Mouse (Mus musculus): Measurements from ENCODE around the gene 1700034I23Rik. TPM values are rescaled to one million over a fixed set of nuclear protein-coding genes. Genes with fewer than 3 reads are reported as not detected.
A peak's percentile ranks its signal among the peaks of the same experiment; 100 is the strongest.
"Not testable (repeated sequence)": the region's sequence is repeated elsewhere in the genome, so short reads cannot be mapped to it uniquely, and the experiment has no call there.

Gene 1700034I23Rik
- total RNA-seq (2014; rRNA removed), result 0.52 TPM in 1 of 2 replicates, not detected in the other
- polyA plus RNA-seq (2015; fragmentation: Nextera tagmentation; extraction: Ambion mirVana), result 0.10 and 0.17 TPM in 2 replicates

DNA sequence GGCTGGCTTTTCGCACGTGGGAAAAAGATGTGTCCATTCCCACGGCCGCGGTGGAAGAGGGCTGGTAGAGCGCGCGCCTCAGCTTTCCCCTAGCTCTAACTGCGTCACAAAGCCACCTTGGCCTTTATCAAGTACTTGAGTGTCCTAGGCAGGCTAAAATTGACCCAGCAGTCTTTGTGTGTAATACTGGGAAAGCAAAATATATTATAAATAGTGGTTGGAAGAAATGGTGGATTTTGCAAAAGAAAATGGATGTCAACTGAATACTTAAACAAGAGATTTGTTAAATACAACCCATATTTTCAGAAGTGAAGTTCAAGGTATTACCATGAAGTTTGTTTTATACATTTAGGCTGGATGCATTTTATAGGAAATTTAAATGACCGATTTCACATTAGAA is at the start of gene 1700034I23Rik:
Gene 1700034I23Rik, minus strand, starts transcription at position 101 of the 400 bp plus-strand sequence.
- ATAC-seq; H3K27me3 ChIP-seq (ENCODE audit: insufficient read depth, low read length); H3K4me3 ChIP-seq (ENCODE audit: low read depth, low read length); H3K4me2 ChIP-seq (ENCODE audit: low read depth); H3K27ac ChIP-seq (ENCODE audit: low read depth, low read length); H3K9ac ChIP-seq; H3K36me3 ChIP-seq (ENCODE audit: insufficient read depth); H3K4me1 ChIP-seq (ENCODE audit: insufficient read depth); H3K9me3 ChIP-seq (ENCODE audit: low read length); DNase-seq: not testable (repeated sequence)
- WGBS, result 98% methylated on average over 5 of the region's 10 CpGs

DNA sequence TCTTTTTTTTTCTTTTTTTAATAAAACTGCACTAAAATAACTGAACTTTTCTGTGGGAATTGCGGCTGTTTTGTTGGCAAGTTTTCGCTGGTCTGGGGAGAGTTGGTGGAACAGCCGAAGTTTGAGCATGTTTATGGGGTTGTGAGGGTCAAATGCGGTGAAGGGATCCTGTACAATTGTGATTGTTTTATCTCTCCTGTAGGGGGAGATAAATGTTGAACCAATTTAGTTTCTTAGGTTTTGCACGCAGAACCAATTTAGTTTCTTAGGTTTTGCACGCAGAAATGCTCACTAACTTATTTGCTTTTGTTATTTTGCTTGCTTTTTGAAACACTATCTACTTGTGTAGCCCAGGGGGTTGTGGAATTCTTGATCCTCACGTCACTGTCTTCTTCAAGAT is 49.0 kb upstream of the 1700034I23Rik start:
- Histone ChIP-seq H3K27ac (ENCODE audit: low read depth, low read length) (no peak overlapping the region), H3K4me1 (ENCODE audit: insufficient read depth) (no peaks in the 10 kb centered on the region), H3K4me3 (ENCODE audit: low read depth, low read length) (peak overlapping the region; percentile 83), H3K4me2 (ENCODE audit: low read depth) (peak overlapping the region; percentile 95), H3K27me3 (ENCODE audit: insufficient read depth, low read length) (no peaks in the 10 kb centered on the region), H3K9me3 (ENCODE audit: low read length) (no peaks in the 10 kb centered on the region), H3K36me3 (ENCODE audit: insufficient read depth) (no peaks in the 10 kb centered on the region), H3K9ac (no peak overlapping the region)
- DNase-seq (peak; percentile 21), ATAC-seq (no peak)
- peak; percentile 54 for TF ChIP-seq CTCF (IDR thresholded peaks at IDR 0.05; ENCODE audit: low read depth)
- 11% methylated on average over 7 of the region's 7 CpGs for WGBS

DNA sequence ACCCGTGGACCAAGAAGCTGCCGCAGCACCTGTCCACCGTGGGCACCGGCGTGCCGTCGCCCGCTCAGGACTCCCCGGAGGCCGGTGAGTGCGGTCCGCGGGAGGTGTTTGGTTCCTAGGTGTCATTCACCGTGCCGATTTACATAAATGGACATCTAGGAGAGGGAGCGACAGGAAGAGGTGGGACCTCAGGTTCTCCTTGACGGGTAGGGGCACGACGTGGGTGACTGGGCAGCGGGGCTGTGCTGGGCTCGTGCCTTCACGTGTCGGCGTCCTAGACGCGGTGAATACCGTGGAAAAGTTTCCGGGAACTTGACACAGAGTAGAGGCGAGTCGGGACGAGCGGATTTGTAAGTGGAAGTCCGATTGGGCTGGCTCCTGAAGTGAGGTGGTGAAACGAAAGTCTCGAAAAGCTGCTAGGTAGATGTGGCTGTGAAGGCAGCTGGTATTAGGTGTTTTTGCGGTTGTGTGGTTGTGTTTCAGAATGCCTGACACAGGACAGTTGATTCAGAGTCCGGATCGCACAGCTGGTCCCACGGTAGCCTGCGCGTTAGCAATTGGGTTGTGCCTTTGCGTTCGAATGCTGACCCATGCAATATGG is 48.4 kb upstream of the 1700034I23Rik start:
- Histone ChIP-seq H3K36me3 (ENCODE audit: insufficient read depth) (no peaks in the 10 kb centered on the region), H3K4me2 (ENCODE audit: low read depth) (peak overlapping the region; percentile 95), H3K9me3 (ENCODE audit: low read length) (no peaks in the 10 kb centered on the region), H3K4me1 (ENCODE audit: insufficient read depth) (no peaks in the 10 kb centered on the region), H3K9ac (peak overlapping the region; percentile 66), H3K27me3 (ENCODE audit: insufficient read depth, low read length) (no peaks in the 10 kb centered on the region), H3K27ac (ENCODE audit: low read depth, low read length) (no peak overlapping the region), H3K4me3 (ENCODE audit: low read depth, low read length) (peak overlapping the region; percentile 83)
- DNase-seq (peak; percentile 30), ATAC-seq (no peak)
- TF ChIP-seq CTCF (IDR thresholded peaks at IDR 0.05; ENCODE audit: low read depth), result no peak
- WGBS, result 2% methylated on average over 43 of the region's 43 CpGs

DNA sequence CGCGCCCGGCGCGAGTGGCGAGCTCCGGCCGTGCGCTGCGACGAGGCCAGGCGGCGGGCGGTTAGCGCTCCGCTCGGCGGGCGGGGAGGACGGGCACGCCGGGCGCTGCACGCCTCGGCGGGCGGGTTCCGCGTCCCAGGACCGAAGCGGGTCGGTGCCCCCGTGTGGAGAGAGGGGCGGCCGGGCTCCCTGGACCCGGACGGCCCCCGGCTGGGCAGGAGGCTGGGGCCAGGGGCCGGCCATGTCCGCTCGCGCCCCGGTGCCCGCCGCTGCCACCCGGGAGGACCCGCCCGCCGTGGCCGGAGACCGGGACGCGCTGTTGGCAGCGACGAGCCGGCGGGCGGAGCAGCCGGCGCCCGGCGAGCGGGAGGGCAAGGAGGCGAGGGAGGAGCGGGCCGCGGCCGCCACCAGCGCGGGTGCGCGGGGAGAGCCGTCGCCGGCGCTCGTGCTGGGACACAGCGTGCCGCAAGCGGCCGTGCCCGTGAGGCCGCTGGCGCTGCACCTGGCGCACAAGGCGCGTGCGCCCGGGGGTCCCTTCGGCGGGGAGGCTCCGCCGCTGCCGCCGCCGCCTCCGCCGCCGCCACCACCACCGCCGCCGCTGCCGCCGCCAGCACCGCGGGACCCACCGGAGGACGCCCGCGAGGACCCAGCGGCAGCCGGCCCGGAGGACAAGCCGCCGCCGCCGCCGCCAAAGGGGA is 47.7 kb upstream of the 1700034I23Rik start:
- ATAC-seq (peak; percentile 49), DNase-seq (peak; percentile 43)
- Histone ChIP-seq H3K9ac (peak overlapping the region; percentile 66), H3K4me1 (ENCODE audit: insufficient read depth) (no peaks in the 10 kb centered on the region), H3K27ac (ENCODE audit: low read depth, low read length) (peak overlapping the region; percentile 66), H3K4me3 (ENCODE audit: low read depth, low read length) (peak overlapping the region; percentile 83), H3K27me3 (ENCODE audit: insufficient read depth, low read length) (no peaks in the 10 kb centered on the region), H3K4me2 (ENCODE audit: low read depth) (peak overlapping the region; percentile 95), H3K36me3 (ENCODE audit: insufficient read depth) (no peaks in the 10 kb centered on the region), H3K9me3 (ENCODE audit: low read length) (no peaks in the 10 kb centered on the region)
- TF ChIP-seq CTCF (IDR thresholded peaks at IDR 0.05; ENCODE audit: low read depth), result no peak
- under 1% methylated on average over 89 of the region's 118 CpGs for WGBS

DNA sequence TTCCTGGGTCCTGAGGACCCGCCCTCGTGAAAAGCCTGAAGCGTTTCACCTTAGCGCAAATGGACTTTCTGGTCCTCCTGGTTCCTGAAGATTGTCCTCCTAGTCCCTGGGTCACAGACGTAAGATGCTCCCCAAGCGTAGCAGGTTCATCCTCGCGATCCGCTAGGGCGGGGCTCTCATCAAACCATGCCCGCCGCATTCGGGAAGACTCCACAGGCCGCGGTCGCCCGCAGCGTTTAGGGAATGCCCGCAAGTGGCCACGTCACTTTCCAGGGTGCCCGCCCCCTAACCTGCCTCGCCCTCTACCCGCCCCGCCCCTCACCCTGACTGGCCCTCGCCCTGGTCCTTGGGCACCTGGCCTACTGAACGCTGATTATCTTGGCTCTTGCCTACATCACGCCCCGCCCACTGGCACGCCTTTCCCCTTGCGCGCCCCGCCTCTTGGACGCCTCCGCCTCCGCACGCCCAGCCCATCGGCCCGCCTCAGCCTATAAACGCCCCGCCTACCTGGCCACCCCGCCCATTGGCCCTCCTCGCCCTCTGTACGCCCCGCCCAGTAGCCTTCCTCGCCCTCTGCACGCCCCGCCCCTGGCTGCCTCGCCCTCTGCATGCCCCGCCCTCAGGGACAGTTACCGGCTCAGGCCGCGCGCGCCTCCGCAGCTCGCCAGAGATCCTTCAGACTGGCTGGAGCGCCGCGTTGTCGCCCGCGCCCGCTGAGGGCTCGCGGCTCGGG is 47.0 kb upstream of the 1700034I23Rik start, which contains the start of gene Larp1b:
Gene Larp1b, plus strand, starts transcription at position 659 of the 733 bp plus-strand sequence.
- Histone ChIP-seq H3K4me3 (ENCODE audit: low read depth, low read length) (peak within 1 kb of the TSS; percentile 83), H3K27ac (ENCODE audit: low read depth, low read length) (peak within 1 kb of the TSS; percentile 66), H3K27me3 (ENCODE audit: insufficient read depth, low read length) (no peaks in the 10 kb centered on the region), H3K9me3 (ENCODE audit: low read length) (no peaks in the 10 kb centered on the region), H3K9ac (peak within 1 kb of the TSS; percentile 66), H3K4me2 (ENCODE audit: low read depth) (peak within 1 kb of the TSS; percentile 95), H3K4me1 (ENCODE audit: insufficient read depth) (no peaks in the 10 kb centered on the region), H3K36me3 (ENCODE audit: insufficient read depth) (no peaks in the 10 kb centered on the region)
- peak; percentile 92 for DNase-seq
- TF ChIP-seq CTCF (IDR thresholded peaks at IDR 0.05; ENCODE audit: low read depth), result no peak
- 2% methylated on average over 65 of the region's 66 CpGs for WGBS
- peak; percentile 91 for ATAC-seq

DNA sequence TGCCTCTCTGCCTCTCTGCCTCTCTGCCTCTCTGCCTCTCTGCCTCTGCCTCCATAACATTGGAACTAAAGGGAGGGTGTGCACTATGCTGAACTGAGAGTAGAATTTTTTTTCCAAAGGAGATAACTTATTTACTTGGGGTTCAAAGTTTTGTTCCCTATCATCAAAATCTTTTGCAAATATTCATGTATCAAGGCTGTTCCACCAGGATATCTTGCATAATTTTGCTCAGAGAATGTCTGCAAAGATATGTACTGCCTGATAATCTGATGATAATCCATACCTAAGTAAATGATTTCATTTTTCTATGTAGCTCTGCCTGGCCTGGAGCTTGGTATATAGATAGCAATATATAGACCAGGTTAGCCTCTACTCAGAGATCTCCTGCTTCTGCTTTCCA is 36.7 kb upstream of the 1700034I23Rik start:
- no peak overlapping the region for H3K9ac ChIP-seq
- H3K27ac ChIP-seq (ENCODE audit: low read depth, low read length), result no peak overlapping the region
- H3K4me3 ChIP-seq (ENCODE audit: low read depth, low read length), result no peak overlapping the region
- H3K4me1 ChIP-seq (ENCODE audit: insufficient read depth), result no peaks in the 10 kb centered on the region
- TF ChIP-seq CTCF (IDR thresholded peaks at IDR 0.05; ENCODE audit: low read depth), result no peak
- H3K36me3 ChIP-seq (ENCODE audit: insufficient read depth), result peaks cover 12% of the 10 kb centered on the region
- no peak overlapping the region for H3K4me2 ChIP-seq (ENCODE audit: low read depth)
- H3K27me3 ChIP-seq (ENCODE audit: insufficient read depth, low read length), result no peaks in the 10 kb centered on the region
- DNase-seq, result no peak
- ATAC-seq, result no peak
- no peaks in the 10 kb centered on the region for H3K9me3 ChIP-seq (ENCODE audit: low read length)

DNA sequence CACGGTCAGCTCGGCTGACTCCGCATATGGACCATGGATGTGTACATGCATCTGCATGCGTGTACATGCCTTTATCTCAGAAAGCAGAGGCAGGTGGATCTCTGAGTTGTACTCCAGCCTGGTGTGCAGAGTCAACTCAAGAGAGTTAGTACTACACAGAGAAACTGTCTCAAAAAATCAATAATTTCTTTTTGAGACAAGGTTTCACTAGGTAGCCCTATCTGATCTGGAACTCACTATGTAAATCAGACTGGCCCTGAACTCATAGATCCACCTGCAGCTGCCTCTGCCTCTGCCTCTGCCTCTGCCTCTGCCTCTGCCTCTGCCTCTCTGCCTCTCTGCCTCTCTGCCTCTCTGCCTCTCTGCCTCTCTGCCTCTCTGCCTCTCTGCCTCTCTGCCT is 36.2 kb upstream of the 1700034I23Rik start:
- Histone ChIP-seq H3K36me3 (ENCODE audit: insufficient read depth) (peaks cover 17% of the 10 kb centered on the region), H3K9ac (no peak overlapping the region), H3K4me1 (ENCODE audit: insufficient read depth) (no peaks in the 10 kb centered on the region), H3K27ac (ENCODE audit: low read depth, low read length) (no peak overlapping the region), H3K9me3 (ENCODE audit: low read length) (no peaks in the 10 kb centered on the region), H3K4me2 (ENCODE audit: low read depth) (no peak overlapping the region), H3K27me3 (ENCODE audit: insufficient read depth, low read length) (no peaks in the 10 kb centered on the region), H3K4me3 (ENCODE audit: low read depth, low read length) (no peak overlapping the region)
- TF ChIP-seq CTCF (IDR thresholded peaks at IDR 0.05; ENCODE audit: low read depth), result no peak
- WGBS, result 96% methylated on average over 4 of the region's 4 CpGs
- DNase-seq (no peak), ATAC-seq (no peak)

Data from forebrain, postnatal 0 days (tissue).